Comparison of ENCODE assay signal across 11 mouse cellular contexts in the genomic region with DNA sequence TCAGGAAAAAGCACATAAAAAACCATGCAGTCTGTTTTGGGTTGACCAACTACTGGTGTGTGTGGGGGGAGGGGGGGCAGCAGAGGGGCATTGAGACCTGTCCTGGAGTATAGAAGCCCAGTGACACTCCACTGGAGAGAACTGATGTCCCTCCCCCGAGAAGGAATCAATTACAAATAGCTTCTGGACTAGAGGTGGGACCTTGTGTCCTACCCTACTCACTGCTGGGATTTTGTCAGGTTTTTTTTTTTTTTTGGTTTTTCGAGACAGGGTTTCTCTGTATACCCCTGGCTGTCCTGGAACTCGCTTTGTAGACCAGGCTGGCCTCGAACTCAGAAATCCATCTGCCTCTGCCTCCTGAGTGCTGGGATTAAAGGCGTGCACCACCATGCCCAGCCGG. TPM values are rescaled to one million over a fixed set of nuclear protein-coding genes. Genes with fewer than 3 reads are reported as not detected.
A peak's percentile ranks its signal among the peaks of the same experiment; 100 is the strongest.
DNase-seq lines count a peak whose midpoint lies in the region; ATAC-seq and TF ChIP-seq lines count a peak whose summit lies in the region.
"Not testable (repeated sequence)": the region's sequence is repeated elsewhere in the genome, so short reads cannot be mapped to it uniquely, and the experiment has no call there.
"Had no signal": no experiment of that assay in that cellular context is flagged by ENCODE, and none has a peak within 500 bp of the region (broad histone marks: within the 10 kb centered on the region; RNA-seq: fewer than 3 reads in every experiment).

No protein-coding gene starts in this region.

- 62% methylated on average over 6 of the region's 6 CpGs for WGBS in liver, embryonic 15.5 days (ENCODE audit: insufficient replicate concordance)
- WGBS in macrophage (ENCODE audit: missing documents) = 69% methylated on average over 6 of the region's 6 CpGs

- H3K36me3 ChIP-seq in CH12.LX (replicated peaks in 1 of 2; ENCODE audit: control insufficient read depth in 1 of 2, insufficient read depth in 1 of 2, low read length in 1 of 2); ES-Bruce4 (ENCODE audit: control insufficient read depth, insufficient read depth, low read length, poor library complexity, severe bottlenecking); ES-E14 (ENCODE audit: control insufficient read depth, insufficient read depth, low read length, poor library complexity, severe bottlenecking); MEL (ENCODE audit: control insufficient read depth in 1 of 2, insufficient read depth in 2 of 2, low read length in 2 of 2); liver, embryonic 15.5 days (replicated peaks); macrophage (ENCODE audit: inconsistent target): not testable (repeated sequence)

- ATAC-seq in liver, embryonic 15.5 days (ENCODE audit: insufficient read depth) = not testable (repeated sequence)

- TF ChIP-seq CTCF in CH12.LX (conservative IDR thresholded peaks at IDR 0.05 in 1 of 2, IDR thresholded peaks at IDR 0.05 in 1 of 2; ENCODE audit: low read depth in 2 of 2, low read length in 2 of 2); ES-Bruce4 (IDR thresholded peaks at IDR 0.05; ENCODE audit: low read depth, low read length); MEL (IDR thresholded peaks at IDR 0.05 in 2 of 3, conservative IDR thresholded peaks at IDR 0.05 in 1 of 3; ENCODE audit: control insufficient read depth in 1 of 3, insufficient read depth in 1 of 3, low read depth in 2 of 3, low read length in 3 of 3, poor library complexity in 1 of 3, severe bottlenecking in 1 of 3); bone marrow macrophage, adult 2 months (IDR thresholded peaks at IDR 0.05; ENCODE audit: low read depth, low read length): not testable (repeated sequence)

- not testable (repeated sequence) for H3K27me3 ChIP-seq in CH12.LX (replicated peaks); ES-Bruce4 (ENCODE audit: control insufficient read depth, insufficient read depth, low read length, poor library complexity, severe bottlenecking); MEL (ENCODE audit: control insufficient read depth in 1 of 2, insufficient read depth in 2 of 2, low read length in 2 of 2)
- peaks cover 19% of the 10 kb centered on the region for H3K27me3 ChIP-seq in liver, embryonic 15.5 days

- H3K4me2 ChIP-seq in CH12.LX (ENCODE audit: insufficient read depth, low read depth, poor library complexity, severe bottlenecking); liver, embryonic 15.5 days: not testable (repeated sequence)

- H3K4me1 ChIP-seq in CH12.LX (ENCODE audit: control insufficient read depth in 1 of 2, insufficient read depth in 2 of 2) (peaks cover 5 to 37% of the 10 kb centered on the region in 2 experiments; a peak in 3 of 4 replicates), ES-E14 (ENCODE audit: control insufficient read depth in 2 of 2, insufficient read depth in 2 of 2, low read length in 2 of 2, poor library complexity in 1 of 2) (peaks cover 1 to 14% of the 10 kb centered on the region in 2 experiments; a peak in 1 of 4 replicates)
- not testable (repeated sequence) for H3K4me1 ChIP-seq in ES-Bruce4 (ENCODE audit: control insufficient read depth, insufficient read depth, low read length); MEL (ENCODE audit: control insufficient read depth in 1 of 2, insufficient read depth in 2 of 2, low read length in 2 of 2)
- H3K4me1 ChIP-seq in bone marrow macrophage, adult 2 months (ENCODE audit: control insufficient read depth, insufficient read depth, low read length) = peaks cover 26% of the 10 kb centered on the region
- peaks cover 56% of the 10 kb centered on the region for H3K4me1 ChIP-seq in liver, embryonic 15.5 days (replicated peaks)

- not testable (repeated sequence) for H3K9me3 ChIP-seq in CH12.LX (replicated peaks; ENCODE audit: low read length); ES-Bruce4 (replicated peaks; ENCODE audit: control insufficient read depth, insufficient read depth, low read length, poor library complexity, severe bottlenecking); ES-E14 (ENCODE audit: control insufficient read depth, insufficient read depth, low read depth, low read length); MEL (replicated peaks; ENCODE audit: insufficient read depth, low read length); liver, embryonic 15.5 days (replicated peaks)

- 0 out of 2 replicates have a peak overlapping the region, but pooled peaks have one; percentile 27 for H3K9ac ChIP-seq in CH12.LX (ENCODE audit: insufficient read depth, low read depth)
- H3K9ac ChIP-seq in ES-Bruce4 (ENCODE audit: low read depth, poor library complexity, severe bottlenecking); ES-E14 (ENCODE audit: insufficient read depth, low read depth, low read length, poor library complexity, severe bottlenecking); MEL (ENCODE audit: control insufficient read depth, low read depth, low read length, poor library complexity, severe bottlenecking); liver, embryonic 15.5 days: not testable (repeated sequence)

- DNase-seq in CH12.LX (ENCODE audit: extremely low read depth); ES-E14 (ENCODE audit: low read depth, low spot score); MEL (ENCODE audit: low read depth, low spot score): not testable (repeated sequence)

- TF ChIP-seq EP300 in CH12.LX (IDR thresholded peaks at IDR 0.05; ENCODE audit: low read length); ES-Bruce4 (IDR thresholded peaks at IDR 0.05; ENCODE audit: insufficient read depth, low read depth, low read length); MEL (IDR thresholded peaks at IDR 0.05; ENCODE audit: low read depth in 1 of 2, low read length in 2 of 2): not testable (repeated sequence)

- not testable (repeated sequence) for TF ChIP-seq POLR2A in CH12.LX (IDR thresholded peaks at IDR 0.05; ENCODE audit: low read depth, low read length); ES-Bruce4 (IDR thresholded peaks at IDR 0.05; ENCODE audit: insufficient read depth, low read length); MEL (IDR thresholded peaks at IDR 0.05; ENCODE audit: control insufficient read depth in 1 of 2, insufficient read depth in 1 of 2, low read depth in 1 of 2, low read length in 2 of 2, poor library complexity in 1 of 2); bone marrow macrophage, adult 2 months (IDR thresholded peaks at IDR 0.05; ENCODE audit: borderline replicate concordance, low read depth, low read length)

- not testable (repeated sequence) for H3K4me3 ChIP-seq in CH12.LX (replicated peaks in 1 of 3; ENCODE audit: low read depth in 2 of 3, low read length in 2 of 3, poor library complexity in 1 of 3); ES-Bruce4 (ENCODE audit: low read depth, low read length); ES-E14 (ENCODE audit: insufficient read depth in 1 of 2, low read depth in 1 of 2, low read length in 2 of 2, poor library complexity in 1 of 2, severe bottlenecking in 1 of 2); MEL (ENCODE audit: control insufficient read depth in 1 of 2, insufficient read depth in 1 of 2, low read depth in 2 of 2, low read length in 2 of 2); bone marrow macrophage, adult 2 months (ENCODE audit: insufficient read depth, low read length); liver, embryonic 15.5 days (replicated peaks); macrophage (ENCODE audit: inconsistent target)

- H3K79me2 ChIP-seq in CH12.LX (replicated peaks; ENCODE audit: control insufficient read depth, extremely low read depth, insufficient read depth, poor library complexity, severe bottlenecking) = peaks cover 25% of the 10 kb centered on the region
- not testable (repeated sequence) for H3K79me2 ChIP-seq in MEL (ENCODE audit: control insufficient read depth, insufficient read depth, low read length, poor library complexity)
- H3K79me2 ChIP-seq in macrophage (ENCODE audit: inconsistent target) = peaks cover 22% of the 10 kb centered on the region

- dilution Hi-C loops in CH12.LX (cut with MboI; ENCODE audit: extremely low pct_ligation_motif_present, extremely low pct_unique_long_range_greater_than_20kb, low sequenced_read_pairs) = not testable (repeated sequence)

- in situ Hi-C loops in CH12.LX (cut with MboI; ENCODE audit: low pct_ligation_motif_present, low pct_unique_long_range_greater_than_20kb, low sequenced_read_pairs); ES-E14 (cut with MboI; ENCODE audit: low sequenced_read_pairs in 2 of 2, unreplicated experiment in 2 of 2): not testable (repeated sequence)

- H3K27ac ChIP-seq in CH12.LX (ENCODE audit: insufficient read depth, low read depth) (peak overlapping the region; percentile 99; the same call in 1 of the 2 replicates), ES-Bruce4 (ENCODE audit: insufficient read depth, low read length) (peak overlapping the region; percentile 85), macrophage (peak overlapping the region; percentile 97)
- H3K27ac ChIP-seq in ES-E14 (ENCODE audit: insufficient read depth, low read depth, low read length, poor library complexity, severe bottlenecking); MEL (ENCODE audit: control insufficient read depth, low read depth, low read length): not testable (repeated sequence)
- H3K27ac ChIP-seq in bone marrow macrophage, adult 2 months (ENCODE audit: insufficient read depth, low read depth, low read length) = peak overlapping the region; percentile 96
- 0 out of 2 replicates have a peak overlapping the region, but pooled peaks have one; percentile 38 for H3K27ac ChIP-seq in liver, embryonic 15.5 days (replicated peaks)

- not testable (repeated sequence) for TF ChIP-seq RAD21 in CH12.LX (IDR thresholded peaks at IDR 0.05; ENCODE audit: low read depth, low read length); MEL (IDR thresholded peaks at IDR 0.05; ENCODE audit: low read depth, low read length)

RNA-seq across cellular contexts. Expression of a gene that starts 1.1 kb away (rescaled TPM):
- total RNA-seq in CH12.LX (2012; rRNA removed) (33.2 and 61.7 TPM in 2 replicates), CH12.LX (2014; rRNA removed) (23.2 and 25.4 TPM in 2 replicates), ES-E14 (2012; rRNA removed) (21.9 and 34.9 TPM in 2 replicates), MEL (2012; rRNA removed) (2.9 and 4.4 TPM in 2 replicates)
- polyA plus RNA-seq in CH12.LX (2012; ENCODE audit: insufficient read length, low read depth) (22.2 and 23.3 TPM in 2 replicates), ES-Bruce4 (2011; ENCODE audit: insufficient read depth, insufficient read length, low read depth, missing spikeins) (38.5 and 38.7 TPM in 2 replicates), MEL (2012; ENCODE audit: insufficient read depth in 1 of 2, insufficient read length in 2 of 2, low read depth in 1 of 2, low replicate concordance in 2 of 2, missing spikeins in 1 of 2) (1 to 10 TPM in 1 of 2 experiments, not detected in 1; 9.3 TPM), macrophage (2018) (5.0 to 24.1 TPM (median 6.4 TPM) in 3 replicates)
- 26.6 and 27.6 TPM in 2 replicates for polyA plus RNA-seq in bone marrow macrophage, adult 2 months (2012; ENCODE audit: insufficient read depth, insufficient read length, missing spikeins)
- polyA plus RNA-seq in liver, embryonic 15.5 days (2015; fragmentation: Nextera tagmentation; extraction: Ambion mirVana) = 4.1 and 5.9 TPM in 2 replicates
- total RNA-seq in macrophage (2018; cell fraction: chromatin; rRNA removed) = 10 to 100 TPM in 18 of 26 experiments, 1 to 10 TPM in 8; 2.3 to 27.4 (median 15.9) TPM
- 10 to 100 TPM in 23 of 26 experiments, 1 to 10 TPM in 3; 6.6 to 26.3 (median 16.8) TPM for total RNA-seq in macrophage (2018; cell fraction: cytosol; rRNA removed)
- 10 to 100 TPM; 11.1 to 31.5 (median 20.5) TPM for total RNA-seq in macrophage (2018; cell fraction: nucleus; rRNA removed)

RNA-seq across cellular contexts. Expression of a gene that starts 20.5 kb away (rescaled TPM):
- total RNA-seq in CH12.LX (2012; rRNA removed) (47.6 and 53.3 TPM in 2 replicates), CH12.LX (2014; rRNA removed) (32.0 and 37.5 TPM in 2 replicates), ES-E14 (2012; rRNA removed) (53.9 and 70.3 TPM in 2 replicates), MEL (2012; rRNA removed) (57.4 and 63.6 TPM in 2 replicates)
- polyA plus RNA-seq in CH12.LX (2012; ENCODE audit: insufficient read length, low read depth) (81.0 and 94.2 TPM in 2 replicates), ES-Bruce4 (2011; ENCODE audit: insufficient read depth, insufficient read length, low read depth, missing spikeins) (86.6 and 104 TPM in 2 replicates), MEL (2012; ENCODE audit: insufficient read depth in 1 of 2, insufficient read length in 2 of 2, low read depth in 1 of 2, low replicate concordance in 2 of 2, missing spikeins in 1 of 2) (10 to 100 TPM in 1 of 2 experiments, not detected in 1; 97.1 TPM), macrophage (2018) (99.0 to 183 TPM (median 120 TPM) in 3 replicates)
- 143 and 146 TPM in 2 replicates for polyA plus RNA-seq in bone marrow macrophage, adult 2 months (2012; ENCODE audit: insufficient read depth, insufficient read length, missing spikeins)
- 10.3 and 12.3 TPM in 2 replicates for polyA plus RNA-seq in liver, embryonic 15.5 days (2015; fragmentation: Nextera tagmentation; extraction: Ambion mirVana)
- total RNA-seq in macrophage (2018; cell fraction: chromatin; rRNA removed) = 100 to 1,000 TPM; 304 to 896 (median 675) TPM
- total RNA-seq in macrophage (2018; cell fraction: cytosol; rRNA removed) = 10 to 100 TPM; 52.8 to 97.2 (median 73.4) TPM
- 100 to 1,000 TPM; 161 to 339 (median 237) TPM for total RNA-seq in macrophage (2018; cell fraction: nucleus; rRNA removed)

RNA-seq across cellular contexts. Expression of a gene that starts 33.7 kb away (rescaled TPM):
- total RNA-seq in CH12.LX (2012; rRNA removed) (5.6 and 7.4 TPM in 2 replicates), CH12.LX (2014; rRNA removed) (1.1 and 1.5 TPM in 2 replicates), ES-E14 (2012; rRNA removed) (2.1 TPM in 2 replicates), MEL (2012; rRNA removed) (38.0 and 50.7 TPM in 2 replicates)
- polyA plus RNA-seq in CH12.LX (2012; ENCODE audit: insufficient read length, low read depth) (9.3 and 9.5 TPM in 2 replicates), ES-Bruce4 (2011; ENCODE audit: insufficient read depth, insufficient read length, low read depth, missing spikeins) (3.3 and 4.6 TPM in 2 replicates), MEL (2012; ENCODE audit: insufficient read depth in 1 of 2, insufficient read length in 2 of 2, low read depth in 1 of 2, low replicate concordance in 2 of 2, missing spikeins in 1 of 2) (10 to 100 TPM in 1 of 2 experiments, not detected in 1; 87.6 TPM), macrophage (2018) (1.9 to 10.1 TPM (median 7.4 TPM) in 3 replicates)
- 11.7 and 14.0 TPM in 2 replicates for polyA plus RNA-seq in bone marrow macrophage, adult 2 months (2012; ENCODE audit: insufficient read depth, insufficient read length, missing spikeins)
- polyA plus RNA-seq in liver, embryonic 15.5 days (2015; fragmentation: Nextera tagmentation; extraction: Ambion mirVana) = 4.4 and 5.4 TPM in 2 replicates
- total RNA-seq in macrophage (2018; cell fraction: chromatin; rRNA removed) = 10 to 100 TPM; 11.6 to 72.8 (median 39.4) TPM
- total RNA-seq in macrophage (2018; cell fraction: cytosol; rRNA removed) = 10 to 100 TPM in 4 of 26 experiments, 1 to 10 TPM in 22; 5.9 to 11.6 (median 8.4) TPM
- 10 to 100 TPM; 10.3 to 35.9 (median 25.5) TPM for total RNA-seq in macrophage (2018; cell fraction: nucleus; rRNA removed)

RNA-seq across cellular contexts. Expression of a gene that starts 47.8 kb away (rescaled TPM):
- total RNA-seq in CH12.LX (2012; rRNA removed) = not detected in 2 replicates
- not detected in 2 replicates for total RNA-seq in CH12.LX (2014; rRNA removed)
- polyA plus RNA-seq in CH12.LX (2012; ENCODE audit: insufficient read length, low read depth) = not detected in 2 replicates
- not detected in 2 replicates for polyA plus RNA-seq in ES-Bruce4 (2011; ENCODE audit: insufficient read depth, insufficient read length, low read depth, missing spikeins)
- not detected in 2 replicates for total RNA-seq in ES-E14 (2012; rRNA removed)
- total RNA-seq in MEL (2012; rRNA removed) = not detected in 2 replicates
- polyA plus RNA-seq in MEL (2012; ENCODE audit: insufficient read depth in 1 of 2, insufficient read length in 2 of 2, low read depth in 1 of 2, low replicate concordance in 2 of 2, missing spikeins in 1 of 2) = not detected
- polyA plus RNA-seq in bone marrow macrophage, adult 2 months (2012; ENCODE audit: insufficient read depth, insufficient read length, missing spikeins) = 463 and 511 TPM in 2 replicates
- polyA plus RNA-seq in liver, embryonic 15.5 days (2015; fragmentation: Nextera tagmentation; extraction: Ambion mirVana) = 3.5 and 3.6 TPM in 2 replicates
- 100 to 1,000 TPM in 11 of 26 experiments, 10 to 100 TPM in 15; 18.9 to 297 (median 75.1) TPM for total RNA-seq in macrophage (2018; cell fraction: chromatin; rRNA removed)
- total RNA-seq in macrophage (2018; cell fraction: cytosol; rRNA removed) = 100 to 1,000 TPM; 105 to 683 (median 289) TPM
- total RNA-seq in macrophage (2018; cell fraction: nucleus; rRNA removed) = 100 to 1,000 TPM; 102 to 954 (median 358) TPM
- polyA plus RNA-seq in macrophage (2018) = 254 to 928 TPM (median 285 TPM) in 3 replicates
- polyA plus RNA-seq: activated CD4-positive, CD25-positive, alpha-beta regulatory T cell, adult 4 months; CD4-positive, CD25-positive, alpha-beta regulatory T cell, adult 4 months; G1E; Patski had no signal
